Comparison of ENCODE assay signal across 8 mouse cellular contexts in genomic region chr10:71284511-71285125, GRCm38 (mm10). TPM values are rescaled to one million over a fixed set of nuclear protein-coding genes. Genes with fewer than 3 reads are reported as not detected.
A peak's percentile ranks its signal among the peaks of the same experiment; 100 is the strongest.
DNase-seq lines count a peak whose midpoint lies in the region; ATAC-seq and TF ChIP-seq lines count a peak whose summit lies in the region.

No protein-coding gene starts in this region.

- peak overlapping the region; percentile 76 for H3K4me3 ChIP-seq in left cerebral cortex, adult 2 months
- peak overlapping the region; percentile 87 to 88 for H3K4me3 ChIP-seq in ES-E14 (ENCODE audit: insufficient read depth in 1 of 2, low read depth in 1 of 2, low read length in 2 of 2, poor library complexity in 1 of 2, severe bottlenecking in 1 of 2)
- H3K4me3 ChIP-seq in embryonic facial prominence, embryonic 13.5 days: peak overlapping the region; percentile 90
- peak overlapping the region; percentile 94 for H3K4me3 ChIP-seq in heart, embryonic 15.5 days
- peak overlapping the region; percentile 90 for H3K4me3 ChIP-seq in liver, adult 2 months (ENCODE audit: insufficient read depth, low read depth, low read length)
- H3K4me3 ChIP-seq in neural tube, embryonic 14.5 days (ENCODE audit: low read depth, low read length): peak overlapping the region; percentile 98

- H3K4me2 ChIP-seq in embryonic facial prominence, embryonic 13.5 days: peak overlapping the region; percentile 74
- H3K4me2 ChIP-seq in heart, embryonic 15.5 days: peak overlapping the region; percentile 81
- H3K4me2 ChIP-seq in neural tube, embryonic 14.5 days (ENCODE audit: low read depth, low read length): peak overlapping the region; percentile 57

- 0 out of 2 replicates have a peak, but pooled peaks cover 5% of the 10 kb centered on the region for H3K27me3 ChIP-seq in embryonic facial prominence, embryonic 13.5 days
- H3K27me3 ChIP-seq in heart, embryonic 15.5 days: 0 out of 2 replicates have a peak, but pooled peaks cover 8% of the 10 kb centered on the region
- H3K27me3 ChIP-seq in liver, adult 2 months (ENCODE audit: control insufficient read depth, insufficient read depth, low read length): no peaks in the 10 kb centered on the region
- peaks cover 2% of the 10 kb centered on the region; the same call in 1 of the 2 replicates for H3K27me3 ChIP-seq in neural tube, embryonic 14.5 days (ENCODE audit: control insufficient read depth, insufficient read depth, low read length)

- TF ChIP-seq CTCF in left cerebral cortex, adult 2 months (IDR thresholded peaks at IDR 0.05): no peak
- TF ChIP-seq CTCF in liver, adult 2 months (IDR thresholded peaks at IDR 0.05; ENCODE audit: low read depth, low read length): no peak

- intact Hi-C loops in left cerebral cortex, adult 2 months (cut with DNase I): no loop called here

- under 1% methylated on average over 41 of the region's 41 CpGs for WGBS in embryonic facial prominence, embryonic 13.5 days
- under 1% methylated on average over 41 of the region's 41 CpGs for WGBS in heart, embryonic 15.5 days
- WGBS in liver, adult 2 months: 1% methylated on average over 41 of the region's 41 CpGs
- WGBS in neural tube, embryonic 14.5 days: 1% methylated on average over 40 of the region's 41 CpGs

- H3K4me1 ChIP-seq in ES-E14 (ENCODE audit: control insufficient read depth in 2 of 2, insufficient read depth in 2 of 2, low read length in 2 of 2, poor library complexity in 1 of 2): peaks cover 2 to 6% of the 10 kb centered on the region in 2 experiments; a peak in 2 of 4 replicates
- H3K4me1 ChIP-seq in embryonic facial prominence, embryonic 13.5 days: peaks cover 22% of the 10 kb centered on the region
- peaks cover 20% of the 10 kb centered on the region for H3K4me1 ChIP-seq in heart, embryonic 15.5 days (replicated peaks)
- peaks cover 16% of the 10 kb centered on the region for H3K4me1 ChIP-seq in liver, adult 2 months (ENCODE audit: control insufficient read depth, insufficient read depth, low read length)
- H3K4me1 ChIP-seq in neural tube, embryonic 14.5 days (ENCODE audit: control insufficient read depth, insufficient read depth, low read length): peaks cover 25% of the 10 kb centered on the region

- peaks cover 13% of the 10 kb centered on the region; the same call in 1 of the 2 replicates for H3K79me2 ChIP-seq in liver, adult 2 months (ENCODE audit: control insufficient read depth, insufficient read depth, low read length)

- peak overlapping the region; percentile 90 for H3K27ac ChIP-seq in left cerebral cortex, adult 2 months
- no peak overlapping the region for H3K27ac ChIP-seq in ES-E14 (ENCODE audit: insufficient read depth, low read depth, low read length, poor library complexity, severe bottlenecking)
- H3K27ac ChIP-seq in embryonic facial prominence, embryonic 13.5 days: peak overlapping the region; percentile 51; the same call in 1 of the 2 replicates
- H3K27ac ChIP-seq in heart, embryonic 15.5 days: peak overlapping the region; percentile 78
- H3K27ac ChIP-seq in liver, adult 2 months (replicated peaks; ENCODE audit: insufficient read depth, low read depth, low read length): no peak overlapping the region
- peak overlapping the region; percentile 88 for H3K27ac ChIP-seq in neural tube, embryonic 14.5 days (ENCODE audit: low read depth, low read length)

- peak; percentile 63 for ATAC-seq in embryonic facial prominence, embryonic 13.5 days (ENCODE audit: insufficient number of reproducible peaks, insufficient read depth, low FRiP score, low TSS enrichment, low read depth)
- ATAC-seq in heart, embryonic 15.5 days (replicated peaks; ENCODE audit: insufficient number of reproducible peaks, insufficient read depth, low FRiP score, low read depth): peak; percentile 66
- ATAC-seq in neural tube, embryonic 14.5 days (ENCODE audit: low read depth): peak; percentile 84

- in situ Hi-C loops in ES-E14 (cut with MboI; ENCODE audit: low sequenced_read_pairs in 2 of 2, unreplicated experiment in 2 of 2): no loop called here

- H3K9me3 ChIP-seq in ES-E14 (ENCODE audit: control insufficient read depth, insufficient read depth, low read depth, low read length): no peaks in the 10 kb centered on the region
- H3K9me3 ChIP-seq in embryonic facial prominence, embryonic 13.5 days: no peaks in the 10 kb centered on the region
- no peaks in the 10 kb centered on the region for H3K9me3 ChIP-seq in heart, embryonic 15.5 days (replicated peaks)
- no peaks in the 10 kb centered on the region for H3K9me3 ChIP-seq in neural tube, embryonic 14.5 days (ENCODE audit: control insufficient read depth, low read length)

- TF ChIP-seq POLR2A in liver, adult 2 months (IDR thresholded peaks at IDR 0.05; ENCODE audit: extremely low read depth, insufficient read depth, low read length): no peak

- H3K36me3 ChIP-seq in ES-E14 (ENCODE audit: control insufficient read depth, insufficient read depth, low read length, poor library complexity, severe bottlenecking): no peaks in the 10 kb centered on the region
- H3K36me3 ChIP-seq in embryonic facial prominence, embryonic 13.5 days: no peaks in the 10 kb centered on the region
- no peaks in the 10 kb centered on the region for H3K36me3 ChIP-seq in heart, embryonic 15.5 days
- H3K36me3 ChIP-seq in liver, adult 2 months (ENCODE audit: control insufficient read depth, insufficient read depth, low read length): no peaks in the 10 kb centered on the region
- no peaks in the 10 kb centered on the region for H3K36me3 ChIP-seq in neural tube, embryonic 14.5 days (ENCODE audit: control insufficient read depth, insufficient read depth, low read length)

- peak overlapping the region; percentile 84 for H3K9ac ChIP-seq in ES-E14 (ENCODE audit: insufficient read depth, low read depth, low read length, poor library complexity, severe bottlenecking)
- H3K9ac ChIP-seq in embryonic facial prominence, embryonic 13.5 days: peak overlapping the region; percentile 94
- peak overlapping the region; percentile 93 for H3K9ac ChIP-seq in heart, embryonic 15.5 days
- peak overlapping the region; percentile 92 for H3K9ac ChIP-seq in liver, adult 2 months (ENCODE audit: low read depth, low read length)
- H3K9ac ChIP-seq in neural tube, embryonic 14.5 days (replicated peaks; ENCODE audit: low read depth, low read length): peak overlapping the region; percentile 99

- DNase-seq in left cerebral cortex, adult 2 months (ENCODE audit: extremely low spot score in 1 of 2, low spot score in 2 of 2): no peak
- no peak for DNase-seq in left cerebral cortex, adult 9 months (ENCODE audit: low spot score in 2 of 2)
- DNase-seq in ES-E14 (ENCODE audit: low read depth, low spot score): no peak
- DNase-seq in liver, adult 2 months (ENCODE audit: extremely low read depth, low read depth, low spot score): no peak
- DNase-seq in thymus, postnatal 25 days: no peak

TF ChIP-seq in ES-E14, 5 proteins besides CTCF, POLR2A, EP300 and RAD21:
- no peak for TF ChIP-seq CHD2 (IDR thresholded peaks at IDR 0.05; ENCODE audit: low read depth, low read length)
- TF ChIP-seq ZNF384 (IDR thresholded peaks at IDR 0.05; ENCODE audit: low read depth, low read length): no peak
- TF ChIP-seq ZC3H11A (IDR thresholded peaks at IDR 0.05; ENCODE audit: borderline replicate concordance, low read depth, low read length): no peak
- TF ChIP-seq HCFC1 (IDR thresholded peaks at IDR 0.05; ENCODE audit: borderline replicate concordance, insufficient read depth, low read length): no peak
- TF ChIP-seq MAFK (IDR thresholded peaks at IDR 0.05; ENCODE audit: insufficient read depth, low read depth, low read length): no peak
TF ChIP-seq in ES-E14: peak in this region for 0.

RNA-seq across cellular contexts. Expression of gene Ube2d1, which starts 0.4 kb away (rescaled TPM):
- total RNA-seq in left cerebral cortex, adult 2 months (2021): 10 to 100 TPM; 49.6 to 50.7 TPM
- 5.7 and 8.3 TPM in 2 replicates for total RNA-seq in ES-E14 (2012; rRNA removed)
- polyA plus RNA-seq in embryonic facial prominence, embryonic 13.5 days (2015; fragmentation: Nextera tagmentation; extraction: Ambion mirVana): 73.6 and 80.4 TPM in 2 replicates
- polyA plus RNA-seq in heart, embryonic 15.5 days (2015; fragmentation: Nextera tagmentation; extraction: Ambion mirVana): 52.4 and 53.9 TPM in 2 replicates
- 5.3 and 6.2 TPM in 2 replicates for total RNA-seq in liver, adult 2 months (2014; rRNA removed)
- polyA plus RNA-seq in liver, adult 2 months (2012; rRNA removed): 8.0 and 9.5 TPM in 2 replicates
- polyA plus RNA-seq in neural tube, embryonic 14.5 days (2014; fragmentation: Nextera tagmentation; extraction: Ambion mirVana): 218 and 220 TPM in 2 replicates

RNA-seq across cellular contexts. Expression of gene Tfam, which starts 46.5 kb away (rescaled TPM):
- 10 to 100 TPM; 34.0 to 41.1 TPM for total RNA-seq in left cerebral cortex, adult 2 months (2021)
- 63.7 and 67.3 TPM in 2 replicates for total RNA-seq in ES-E14 (2012; rRNA removed)
- polyA plus RNA-seq in embryonic facial prominence, embryonic 13.5 days (2015; fragmentation: Nextera tagmentation; extraction: Ambion mirVana): 75.4 and 80.5 TPM in 2 replicates
- 52.7 and 53.8 TPM in 2 replicates for polyA plus RNA-seq in heart, embryonic 15.5 days (2015; fragmentation: Nextera tagmentation; extraction: Ambion mirVana)
- 18.5 and 19.6 TPM in 2 replicates for total RNA-seq in liver, adult 2 months (2014; rRNA removed)
- polyA plus RNA-seq in liver, adult 2 months (2012; rRNA removed): 10.4 and 11.6 TPM in 2 replicates
- polyA plus RNA-seq in neural tube, embryonic 14.5 days (2014; fragmentation: Nextera tagmentation; extraction: Ambion mirVana): 45.7 and 48.1 TPM in 2 replicates

Comparison
In these comparisons a context has a peak if more than half of its experiments do, and no peak if none do; other contexts are left out.
1. H3K27ac ChIP-seq: peak in left cerebral cortex, adult 2 months (single experiment), embryonic facial prominence, embryonic 13.5 days (single experiment), heart, embryonic 15.5 days (single experiment) and neural tube, embryonic 14.5 days (single experiment); none in ES-E14 (single experiment) and liver, adult 2 months (single experiment).
2. Peak in every context shown above with its lines, with median percentiles within 50 percentile points of each other: H3K4me3 ChIP-seq, H3K9ac ChIP-seq, ATAC-seq and H3K4me2 ChIP-seq.